Mouse (Mus musculus): Measurements from ENCODE around the gene Olfr201. TPM values are rescaled to one million over a fixed set of nuclear protein-coding genes. Genes with fewer than 3 reads are reported as not detected.
"Not testable (repeated sequence)": the region's sequence is repeated elsewhere in the genome, so short reads cannot be mapped to it uniquely, and the experiment has no call there.

Gene Olfr201
- total RNA-seq (2014; fragmentation: Nextera tagmentation) (not detected in 2 replicates), total RNA-seq (2017) (not detected in 2 replicates)

DNA sequence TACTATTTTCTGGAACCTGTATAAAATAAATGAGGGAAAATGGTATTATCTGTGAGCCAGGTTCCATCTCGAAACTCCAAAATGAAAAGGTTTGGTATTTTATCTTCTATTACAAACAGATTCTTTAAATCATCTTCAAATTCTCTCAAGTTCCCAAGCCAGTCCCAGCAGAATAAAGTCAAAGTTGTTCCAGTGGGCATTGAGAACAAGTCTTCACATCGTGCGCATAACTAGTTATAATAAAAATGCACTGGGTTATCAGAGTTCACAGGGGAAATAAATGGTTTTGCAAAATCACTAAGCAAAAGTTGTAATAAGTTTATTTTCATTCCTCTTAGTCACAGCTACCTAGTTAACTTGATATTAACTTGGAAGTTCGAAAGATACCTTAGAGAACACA lies at the start of gene Olfr201:
TSS of gene Olfr201 (minus strand) at position 101 of the 400 bp plus-strand sequence.
- ATAC-seq (replicated peaks; ENCODE audit: low FRiP score, low TSS enrichment, poor library complexity, severe bottlenecking): not testable (repeated sequence)

DNA sequence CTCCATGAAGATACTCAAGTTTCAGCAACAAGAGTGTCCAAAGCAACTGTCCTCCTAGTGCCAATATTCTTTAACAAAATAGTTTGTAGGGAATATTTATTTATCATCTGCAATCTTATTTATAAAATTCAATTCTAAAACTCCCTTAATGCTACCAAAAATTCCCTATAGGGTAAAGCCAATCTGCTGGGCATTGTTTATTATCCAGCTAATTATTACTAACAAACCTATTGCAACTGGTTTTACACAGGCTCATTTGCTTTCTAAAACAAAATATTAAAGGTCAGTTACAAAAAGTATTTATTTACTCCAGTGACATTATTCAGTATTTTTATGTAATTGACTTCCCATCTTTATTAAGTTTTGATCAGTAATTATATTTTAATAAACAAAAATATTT lies 45.7 kb upstream of the Olfr201 start, which contains the start of gene Olfr204:
TSS of gene Olfr204 (minus strand) at position 101 of the 400 bp plus-strand sequence.
- no peak for ATAC-seq (replicated peaks; ENCODE audit: low FRiP score, low TSS enrichment, poor library complexity, severe bottlenecking)

DNA sequence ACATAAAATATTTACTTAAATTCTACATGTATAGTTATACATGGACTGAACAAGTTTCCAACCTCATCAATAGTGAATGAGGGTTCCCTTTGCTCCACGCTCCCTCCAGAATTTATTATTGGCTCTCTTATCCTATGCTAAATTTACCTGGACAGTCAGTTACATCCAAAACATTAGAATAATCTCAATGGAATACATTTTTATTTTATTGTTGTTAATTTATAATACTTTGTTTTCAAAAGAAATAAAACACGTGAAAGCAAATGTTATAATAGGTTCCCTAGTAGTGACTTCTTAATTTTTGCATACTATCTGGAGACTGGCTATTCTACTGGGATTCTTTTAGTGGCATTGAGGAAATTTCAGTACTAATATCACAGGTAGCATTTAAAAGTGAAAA lies 26.1 kb upstream of the Olfr201 start, which contains the start of gene Olfr203:
TSS of gene Olfr203 (plus strand) at position 301 of the 400 bp plus-strand sequence.
- ATAC-seq (replicated peaks; ENCODE audit: low FRiP score, low TSS enrichment, poor library complexity, severe bottlenecking): no peak

DNA sequence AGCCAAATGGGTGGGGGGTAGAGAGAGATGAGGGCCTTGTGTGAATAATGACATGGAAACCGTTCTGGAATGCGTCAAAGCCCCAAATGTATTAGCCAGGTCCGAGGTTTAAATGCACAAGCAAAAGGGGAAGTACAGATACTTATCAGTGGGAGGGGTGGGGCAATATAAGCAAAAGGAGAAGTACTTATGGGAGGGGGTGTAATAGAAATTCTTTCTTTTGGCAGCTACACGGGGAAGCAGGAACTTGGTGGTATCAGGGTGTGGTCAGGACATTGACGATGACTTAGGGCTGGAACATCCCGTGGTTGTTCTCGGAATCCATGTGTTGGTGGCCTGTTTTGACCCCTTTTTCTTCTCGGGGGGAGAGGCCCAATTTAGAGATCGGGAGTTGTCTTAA lies 15.1 kb upstream of the Olfr201 start:
- ATAC-seq (replicated peaks; ENCODE audit: low FRiP score, low TSS enrichment, poor library complexity, severe bottlenecking): not testable (repeated sequence)

DNA sequence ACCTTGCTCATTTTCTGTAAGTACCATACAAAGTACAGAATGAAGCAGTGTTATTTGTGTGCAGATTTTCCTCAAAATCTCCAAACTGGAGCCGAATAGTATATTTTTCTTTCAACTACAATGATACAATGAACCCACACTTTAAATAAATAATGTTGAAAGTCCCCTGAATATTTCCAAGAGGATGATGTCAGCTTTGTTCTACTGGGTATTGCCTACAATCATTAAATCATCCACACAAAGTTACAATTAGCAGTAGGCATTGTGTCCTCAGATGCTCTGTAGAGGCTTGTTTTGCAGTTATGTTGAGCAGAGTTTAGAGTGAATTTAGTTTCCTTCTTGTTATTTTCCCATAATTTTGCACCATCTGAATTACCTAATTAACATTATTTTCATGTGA lies 14.3 kb upstream of the Olfr201 start, which contains the start of gene Olfr202:
TSS of gene Olfr202 (minus strand) at position 101 of the 400 bp plus-strand sequence.
- no peak for ATAC-seq (replicated peaks; ENCODE audit: low FRiP score, low TSS enrichment, poor library complexity, severe bottlenecking)

DNA sequence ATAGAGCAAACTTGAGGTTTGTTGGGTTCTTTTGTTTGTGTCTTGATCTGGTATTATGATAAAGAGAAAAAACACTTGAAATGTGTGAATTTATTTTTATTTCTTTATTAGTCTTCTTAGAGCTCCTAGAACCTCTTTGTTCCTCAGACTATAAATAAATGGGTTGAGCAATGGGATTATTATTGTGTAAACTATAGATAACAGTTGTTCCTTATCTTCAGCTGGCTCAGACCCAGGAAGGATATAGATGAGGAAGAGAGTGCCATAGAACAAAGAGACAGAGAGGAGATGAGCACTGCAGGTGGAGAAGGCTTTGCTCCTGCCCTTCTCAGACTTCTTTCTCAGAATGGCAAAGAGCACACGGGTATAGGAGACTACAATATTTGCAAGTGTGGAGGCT lies 11.0 kb upstream of the Olfr201 start:
- no peak for ATAC-seq (replicated peaks; ENCODE audit: low FRiP score, low TSS enrichment, poor library complexity, severe bottlenecking)

DNA sequence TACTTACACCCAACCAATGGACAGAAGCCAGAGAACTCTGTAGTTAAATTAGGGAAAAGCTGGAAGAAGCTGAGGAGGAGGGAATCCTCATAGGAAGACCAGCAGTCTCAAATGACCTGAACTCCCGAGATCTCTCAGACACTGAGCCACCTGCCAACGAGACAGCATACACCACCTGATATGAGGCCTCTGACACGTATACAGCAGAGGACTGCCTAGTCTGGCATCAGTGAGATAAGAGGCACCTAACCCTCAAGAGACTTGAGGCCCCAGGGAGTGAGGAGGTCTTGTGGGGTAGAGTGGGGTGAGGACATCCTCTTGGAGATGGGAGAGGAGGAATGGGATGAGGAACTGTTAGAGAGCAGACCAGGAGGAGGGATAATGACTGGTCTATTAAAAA lies 8.1 kb upstream of the Olfr201 start:
- no peak for ATAC-seq (replicated peaks; ENCODE audit: low FRiP score, low TSS enrichment, poor library complexity, severe bottlenecking)

DNA sequence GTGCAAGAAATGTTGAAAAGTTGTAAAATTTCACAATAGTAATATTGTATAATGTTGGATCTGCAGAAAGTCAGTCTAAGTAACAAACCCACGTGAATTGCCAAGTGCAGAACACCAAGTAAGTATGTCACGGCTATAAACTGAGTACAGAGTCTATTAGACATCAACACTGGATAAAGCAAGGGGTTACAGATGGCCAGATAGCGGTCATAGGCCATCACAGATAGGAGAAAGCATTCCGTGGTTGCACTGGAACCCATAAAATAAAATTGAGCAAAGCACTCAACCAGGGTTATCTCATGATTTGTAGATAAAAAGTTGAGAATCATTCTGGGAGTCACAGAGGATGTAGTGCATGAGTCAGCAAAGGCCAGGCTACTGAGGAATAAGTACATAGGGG lies 3.3 kb downstream of the Olfr201 start:
- not testable (repeated sequence) for ATAC-seq (replicated peaks; ENCODE audit: low FRiP score, low TSS enrichment, poor library complexity, severe bottlenecking)

DNA sequence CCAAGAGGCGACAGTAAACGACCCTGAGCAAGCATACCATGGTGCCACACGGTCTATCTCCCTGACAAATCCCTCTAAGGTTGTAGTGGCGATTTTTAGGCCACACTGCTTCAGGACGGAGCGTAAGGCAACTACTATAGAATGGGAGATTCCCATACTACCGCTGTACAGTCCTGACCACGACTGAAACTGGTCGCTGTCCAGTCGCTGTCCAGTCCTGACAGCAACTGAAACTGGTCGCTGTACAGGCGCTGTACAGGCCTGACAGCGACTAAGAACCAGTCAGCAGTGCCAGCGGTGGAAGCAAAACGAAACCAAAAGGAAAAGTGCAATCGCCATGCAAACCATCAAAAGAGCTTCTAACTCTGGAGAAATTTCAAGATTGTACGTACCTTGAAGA lies 22.7 kb downstream of the Olfr201 start:
- ATAC-seq (replicated peaks; ENCODE audit: low FRiP score, low TSS enrichment, poor library complexity, severe bottlenecking): no peak

DNA sequence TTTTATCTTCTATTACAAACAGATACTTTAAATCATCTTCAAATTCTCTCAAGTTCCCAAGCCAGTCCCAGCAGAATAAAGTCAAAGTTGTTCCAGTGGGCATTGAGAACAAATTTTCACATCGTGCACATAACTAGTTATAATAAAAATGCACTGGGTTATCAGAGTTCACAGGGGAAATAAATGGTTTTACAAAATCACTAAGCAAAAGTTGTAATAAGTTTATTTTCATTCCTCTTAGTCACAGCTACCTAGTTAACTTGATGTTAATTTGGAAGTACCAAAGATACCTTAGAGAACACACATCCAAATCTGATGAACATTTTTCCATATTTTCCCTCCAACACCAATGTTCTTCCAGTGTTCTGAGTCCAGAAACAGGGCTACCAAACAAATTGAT lies 52.8 kb downstream of the Olfr201 start, which contains the start of gene Olfr199:
TSS of gene Olfr199 (minus strand) at position 101 of the 400 bp plus-strand sequence.
- ATAC-seq (replicated peaks; ENCODE audit: low FRiP score, low TSS enrichment, poor library complexity, severe bottlenecking): not testable (repeated sequence)

DNA sequence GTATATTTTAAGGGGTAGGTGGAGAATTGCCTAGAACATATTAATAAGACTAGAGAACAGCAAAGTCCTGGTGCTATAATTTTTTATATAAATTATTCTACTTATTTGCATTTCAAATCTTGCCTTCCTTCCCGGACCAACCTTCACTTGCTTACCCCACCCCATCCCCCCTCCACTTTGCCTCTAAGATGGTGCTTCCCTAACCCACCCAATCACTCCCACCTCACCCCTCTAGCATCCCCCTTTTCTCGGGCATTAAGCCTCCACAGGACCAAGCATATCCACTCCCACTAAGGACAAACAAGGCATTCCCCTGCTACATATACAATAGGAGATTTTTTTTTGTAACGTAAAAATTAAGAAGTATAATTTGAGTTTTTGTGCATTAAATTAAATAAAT lies 54.6 kb downstream of the Olfr201 start:
- not testable (repeated sequence) for ATAC-seq (replicated peaks; ENCODE audit: low FRiP score, low TSS enrichment, poor library complexity, severe bottlenecking)

Other genes with a start within 250 kb of the Olfr201 start
- not detected in 2 replicates for gene Olfr186, start 242.3 kb downstream of the Olfr201 start, total RNA-seq (2014; fragmentation: Nextera tagmentation)
- gene Olfr186, start 242.3 kb downstream of the Olfr201 start, total RNA-seq (2017): not detected in 2 replicates
- not detected in 2 replicates for gene Olfr187, start 232.9 kb downstream of the Olfr201 start, total RNA-seq (2014; fragmentation: Nextera tagmentation)
- gene Olfr187, start 232.9 kb downstream of the Olfr201 start, total RNA-seq (2017): not detected in 2 replicates
- gene Olfr190, start 194.6 kb downstream of the Olfr201 start, total RNA-seq (2014; fragmentation: Nextera tagmentation): not detected in 2 replicates
- gene Olfr190, start 194.6 kb downstream of the Olfr201 start, total RNA-seq (2017): not detected in 2 replicates
- gene Olfr191, start 182.8 kb downstream of the Olfr201 start, total RNA-seq (2014; fragmentation: Nextera tagmentation): not detected in 2 replicates
- not detected in 2 replicates for gene Olfr191, start 182.8 kb downstream of the Olfr201 start, total RNA-seq (2017)
- gene Olfr193, start 160.8 kb downstream of the Olfr201 start, total RNA-seq (2014; fragmentation: Nextera tagmentation): not detected in 2 replicates
- not detected in 2 replicates for gene Olfr193, start 160.8 kb downstream of the Olfr201 start, total RNA-seq (2017)
- gene Olfr194, start 151.6 kb downstream of the Olfr201 start, total RNA-seq (2014; fragmentation: Nextera tagmentation): not detected in 2 replicates
- not detected in 2 replicates for gene Olfr194, start 151.6 kb downstream of the Olfr201 start, total RNA-seq (2017)
- gene Olfr195, start 125.6 kb downstream of the Olfr201 start, total RNA-seq (2014; fragmentation: Nextera tagmentation): not detected in 2 replicates
- not detected in 2 replicates for gene Olfr195, start 125.6 kb downstream of the Olfr201 start, total RNA-seq (2017)
- not detected in 2 replicates for gene Olfr196, start 102.2 kb downstream of the Olfr201 start, total RNA-seq (2014; fragmentation: Nextera tagmentation)
- not detected in 2 replicates for gene Olfr196, start 102.2 kb downstream of the Olfr201 start, total RNA-seq (2017)
- gene Olfr198, start 69.1 kb downstream of the Olfr201 start, total RNA-seq (2014; fragmentation: Nextera tagmentation): not detected in 2 replicates
- gene Olfr198, start 69.1 kb downstream of the Olfr201 start, total RNA-seq (2017): not detected in 2 replicates
- gene Olfr199, start 52.9 kb downstream of the Olfr201 start, total RNA-seq (2014; fragmentation: Nextera tagmentation): not detected in 2 replicates
- not detected in 2 replicates for gene Olfr199, start 52.9 kb downstream of the Olfr201 start, total RNA-seq (2017)
- not detected in 2 replicates for gene Olfr202, start 14.2 kb upstream of the Olfr201 start, total RNA-seq (2014; fragmentation: Nextera tagmentation)
- gene Olfr202, start 14.2 kb upstream of the Olfr201 start, total RNA-seq (2017): not detected in 2 replicates
- gene Olfr203, start 26.2 kb upstream of the Olfr201 start, total RNA-seq (2014; fragmentation: Nextera tagmentation): not detected in 2 replicates
- gene Olfr203, start 26.2 kb upstream of the Olfr201 start, total RNA-seq (2017): not detected in 2 replicates
- not detected in 2 replicates for gene Olfr204, start 45.6 kb upstream of the Olfr201 start, total RNA-seq (2014; fragmentation: Nextera tagmentation)
- not detected in 2 replicates for gene Olfr204, start 45.6 kb upstream of the Olfr201 start, total RNA-seq (2017)
- not detected in 2 replicates for gene Olfr205, start 58.5 kb upstream of the Olfr201 start, total RNA-seq (2014; fragmentation: Nextera tagmentation)
- not detected in 2 replicates for gene Olfr205, start 58.5 kb upstream of the Olfr201 start, total RNA-seq (2017)
- gene Olfr206, start 76.6 kb upstream of the Olfr201 start, total RNA-seq (2014; fragmentation: Nextera tagmentation): not detected in 2 replicates
- not detected in 2 replicates for gene Olfr206, start 76.6 kb upstream of the Olfr201 start, total RNA-seq (2017)
- gene Olfr209, start 91.4 kb upstream of the Olfr201 start, total RNA-seq (2014; fragmentation: Nextera tagmentation): not detected in 2 replicates
- not detected in 2 replicates for gene Olfr209, start 91.4 kb upstream of the Olfr201 start, total RNA-seq (2017)
- not detected in 2 replicates for gene Gabrr3, start 134.7 kb upstream of the Olfr201 start, total RNA-seq (2014; fragmentation: Nextera tagmentation)
- gene Gabrr3, start 134.7 kb upstream of the Olfr201 start, total RNA-seq (2017): not detected in 2 replicates
- 42.7 and 62.1 TPM in 2 replicates for gene Riox2, start 199.1 kb upstream of the Olfr201 start, total RNA-seq (2014; fragmentation: Nextera tagmentation)
- gene Riox2, start 199.1 kb upstream of the Olfr201 start, total RNA-seq (2017): 73.2 and 88.1 TPM in 2 replicates

All from megakaryocyte-erythroid progenitor cell, adult 5-6 weeks (primary cell).